Mouse (Mus musculus) common myeloid progenitor, adult 5-6 weeks (primary cell): ENCODE results near the gene Pbx1. TPM values are rescaled to one million over a fixed set of nuclear protein-coding genes. Genes with fewer than 3 reads are reported as not detected.

ENCODE experiments used
- ATAC-seq: replicated peaks from 2 replicates; pipeline ENCODE4 v1.8.0; 2016; ENCODE audit warnings: low read depth, mild to moderate bottlenecking, moderate TSS enrichment, inconsistent platforms; ENCODE audit not compliant: poor library complexity, severe bottlenecking
- total RNA-seq: library from RNA; stranded (forward); fragments of 200-1000, 187-1606 nt; gene quantifications from 2 replicates; pipeline ENCODE4 v1.2.3, GENCODE M21; 2017

Gene Pbx1
- total RNA-seq, 1 experiment from 2014 or later, result 45.1 TPM

DNA sequence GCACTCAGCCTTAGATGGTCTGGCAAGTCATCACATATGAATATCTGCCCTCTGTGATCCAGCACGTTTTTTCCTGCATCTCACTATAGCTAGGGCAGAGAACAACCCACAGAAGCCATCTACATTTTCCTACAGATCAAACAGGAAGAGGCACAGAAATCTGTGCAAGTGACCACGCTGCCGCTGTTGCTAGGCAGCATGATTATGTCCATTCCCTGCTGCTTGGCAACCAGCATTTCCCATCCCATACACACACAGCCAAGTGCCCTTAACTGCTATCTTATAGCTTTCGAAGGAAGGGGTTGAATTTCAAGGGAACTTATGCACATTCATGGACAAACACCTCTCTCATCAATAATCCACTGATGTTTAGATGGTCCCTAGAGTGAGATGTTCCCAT is 77.1 kb downstream of the Pbx1 start:
- ATAC-seq, result peak; percentile 39; the same call in 1 of the 2 replicates

DNA sequence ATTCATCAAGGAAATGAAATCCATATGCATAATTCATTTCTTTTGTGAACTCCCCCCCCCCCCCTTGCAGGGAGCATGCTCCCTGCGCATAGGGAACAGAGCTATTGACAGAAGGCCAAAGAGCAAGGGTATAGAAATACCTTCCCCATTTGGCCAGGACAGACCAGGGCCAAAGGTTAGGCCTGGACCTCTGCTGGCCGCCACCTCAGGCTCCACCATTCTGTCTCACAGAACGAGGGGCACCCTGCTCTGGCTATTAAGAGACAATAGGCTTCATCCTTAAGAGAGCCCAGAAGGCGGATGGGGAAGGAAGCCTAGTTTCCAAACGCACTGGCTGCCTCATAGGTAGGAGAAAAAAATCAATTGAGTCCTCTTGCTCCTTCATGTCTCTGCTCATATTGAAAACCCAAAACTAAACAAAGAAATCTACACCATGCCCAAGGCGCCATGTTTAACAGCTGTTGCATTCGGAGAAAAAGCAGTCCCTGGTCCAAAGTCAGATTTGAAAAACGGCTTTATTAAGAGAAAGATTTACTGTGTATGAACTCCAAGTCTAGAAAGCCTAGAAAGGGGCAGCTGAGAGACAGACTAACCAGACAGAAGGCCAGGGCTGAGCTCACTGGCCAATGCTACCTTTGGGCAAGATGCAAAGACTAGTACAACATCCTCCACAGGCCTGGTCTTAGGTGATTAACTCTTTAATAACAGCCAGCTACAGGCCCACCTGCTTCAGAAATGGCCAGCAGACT is 83.9 kb downstream of the Pbx1 start:
- no peak for ATAC-seq

DNA sequence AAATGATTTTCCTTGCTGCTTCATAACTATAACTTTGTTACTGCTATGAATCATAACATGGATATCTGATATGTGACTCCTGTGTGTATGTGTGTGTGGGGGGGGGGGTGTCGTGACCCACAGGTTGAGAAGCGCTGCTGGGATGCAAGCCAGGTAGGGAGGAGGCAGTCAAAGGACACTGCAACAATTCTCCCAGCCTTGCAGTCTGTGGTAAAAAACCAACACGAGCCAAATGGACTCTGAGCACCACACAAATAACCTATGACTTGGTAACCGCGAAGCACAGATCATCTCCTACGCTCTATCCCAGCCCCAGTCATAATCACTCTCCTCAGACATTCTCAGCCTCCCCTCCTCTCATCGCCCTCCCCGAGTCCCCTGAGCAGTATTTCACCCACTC is 87.2 kb downstream of the Pbx1 start:
- ATAC-seq, result no peak

DNA sequence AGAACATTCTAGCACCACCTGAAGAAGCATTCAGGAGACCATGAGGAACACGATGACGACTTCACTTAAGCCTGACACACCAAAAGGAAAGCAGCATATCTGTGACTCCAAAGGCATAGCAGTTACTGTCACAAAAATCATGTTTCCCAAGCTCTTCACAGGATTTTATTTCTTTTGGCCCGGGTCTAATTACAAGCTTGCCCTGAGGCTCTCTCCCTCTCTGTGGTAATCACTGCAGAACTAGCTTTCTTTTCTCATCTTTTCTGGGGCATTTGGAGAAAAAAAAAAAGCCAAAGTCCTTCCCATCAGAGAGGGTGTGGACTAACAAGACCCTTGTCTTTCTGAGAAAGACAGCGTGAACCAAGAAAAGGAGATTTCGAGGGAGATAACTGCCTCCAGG is 87.8 kb downstream of the Pbx1 start:
- ATAC-seq, result no peak

DNA sequence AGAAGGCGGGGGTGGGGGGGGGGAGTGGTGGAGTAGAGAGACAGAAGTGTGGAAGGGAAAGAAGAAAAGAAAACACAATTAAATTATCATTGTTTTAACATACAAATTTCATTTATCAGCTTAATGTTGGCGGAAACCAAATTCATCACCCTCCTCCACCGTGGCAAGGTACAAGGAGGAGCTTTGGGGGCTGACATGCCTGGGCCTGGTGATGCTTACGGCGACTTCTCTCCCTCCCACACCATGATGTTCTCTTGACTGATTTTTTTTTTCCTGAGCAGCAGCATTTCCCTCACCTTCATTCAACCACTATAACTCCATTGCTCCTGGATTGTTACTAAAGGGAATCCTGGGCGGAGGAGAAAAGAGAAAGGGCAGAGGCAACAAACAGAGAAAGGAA is 89.8 kb downstream of the Pbx1 start:
- ATAC-seq, result no peak

DNA sequence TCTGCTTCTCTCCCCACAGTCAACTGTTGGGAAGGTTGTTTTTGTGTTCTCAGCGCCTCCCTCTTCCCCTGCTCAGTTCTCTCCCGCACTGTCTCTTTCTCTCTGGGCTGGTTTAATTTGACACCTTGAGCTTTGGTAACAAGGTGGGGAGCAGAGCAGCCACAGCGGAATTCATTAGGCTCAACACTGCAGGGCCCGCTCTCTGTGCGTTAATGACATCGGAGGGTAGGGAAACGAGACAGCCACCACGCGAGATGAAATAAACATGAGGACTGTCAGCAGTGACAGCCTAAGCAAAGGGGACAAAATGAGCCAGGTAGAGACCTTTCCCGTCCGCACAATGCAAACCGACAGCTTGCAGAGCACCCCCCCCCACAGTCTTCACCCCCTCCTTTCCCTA is 90.2 kb downstream of the Pbx1 start:
- no peak for ATAC-seq

DNA sequence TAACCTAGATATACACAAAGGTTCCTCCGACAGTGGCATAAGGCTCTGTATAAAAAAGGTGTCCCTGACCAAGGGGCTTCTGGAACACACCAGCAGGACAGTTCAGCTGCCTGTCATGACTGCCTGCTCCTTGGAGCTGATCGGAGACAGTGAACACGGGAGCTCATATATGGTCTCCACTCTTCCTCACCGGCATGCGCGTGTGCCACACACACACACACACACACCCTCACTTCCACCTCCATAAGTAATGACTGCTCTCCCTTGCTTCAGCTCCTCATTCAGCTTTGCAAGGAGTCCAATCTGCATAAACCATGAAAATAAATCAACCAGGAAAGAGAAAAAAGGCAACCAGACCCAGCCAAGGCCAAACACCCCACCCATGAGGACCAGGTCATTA is 90.7 kb downstream of the Pbx1 start:
- ATAC-seq, result no peak

DNA sequence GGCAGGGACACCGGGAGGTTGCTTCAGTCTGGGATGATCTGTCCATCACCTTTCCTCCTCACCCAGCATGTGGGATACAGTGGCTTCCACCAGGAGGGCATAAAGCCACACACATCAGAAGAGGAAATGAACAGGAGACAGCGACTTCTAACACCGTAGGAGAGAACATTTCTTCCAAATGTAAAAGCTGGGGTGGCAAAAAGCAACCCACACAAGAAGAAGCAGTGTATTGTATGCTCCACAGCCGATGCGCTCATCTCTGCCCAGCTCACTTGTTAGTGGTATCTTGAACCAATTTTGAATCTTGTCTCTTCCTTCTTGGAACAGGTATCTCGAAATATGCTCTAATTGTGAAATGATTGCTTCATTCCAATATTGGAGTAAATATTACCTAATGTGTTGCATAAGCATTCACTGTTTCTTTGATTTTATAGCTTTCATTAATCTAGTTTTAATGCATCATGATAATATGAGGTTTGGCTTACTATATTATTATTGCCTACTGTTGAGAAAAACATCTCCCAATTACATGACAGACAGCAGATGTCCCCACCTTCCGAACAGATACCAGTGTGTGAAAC is 95.7 kb downstream of the Pbx1 start:
- no peak for ATAC-seq

DNA sequence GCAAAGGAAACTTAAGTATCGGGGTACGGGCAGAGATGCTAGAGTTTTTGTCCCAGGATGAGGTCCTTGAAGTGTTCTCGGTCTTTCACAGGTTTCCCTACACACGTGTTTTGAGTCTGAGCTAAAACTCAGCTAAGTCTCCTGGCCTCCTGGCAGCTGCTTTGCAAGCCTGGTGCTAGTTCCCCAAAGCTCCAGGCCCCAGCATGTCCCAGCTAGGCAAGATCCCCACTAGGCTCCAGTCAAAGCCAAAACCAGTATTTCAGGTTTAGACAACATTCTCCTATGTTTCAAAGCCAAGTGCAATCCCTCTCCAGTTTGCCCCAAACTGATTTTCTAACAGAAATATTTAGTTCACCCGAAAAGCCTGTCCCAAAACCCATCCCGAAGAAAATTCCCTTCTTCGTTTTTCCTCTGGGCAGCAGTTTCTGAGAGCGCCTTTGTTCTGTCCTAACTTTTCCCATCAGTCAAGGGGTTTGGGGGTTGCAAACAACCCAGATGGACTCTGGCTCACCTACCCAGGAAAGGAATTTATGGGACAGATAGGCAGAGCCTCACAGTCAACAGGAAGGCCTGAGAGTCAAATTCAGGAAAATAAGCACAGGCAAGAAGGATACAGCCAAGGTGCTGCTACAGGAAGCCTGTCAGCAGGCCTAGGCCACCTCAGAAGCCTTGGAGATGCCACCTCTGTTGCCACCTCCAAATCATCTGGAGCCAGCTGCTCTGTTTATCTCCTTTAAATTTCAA is 97.1 kb downstream of the Pbx1 start:
- ATAC-seq, result no peak

DNA sequence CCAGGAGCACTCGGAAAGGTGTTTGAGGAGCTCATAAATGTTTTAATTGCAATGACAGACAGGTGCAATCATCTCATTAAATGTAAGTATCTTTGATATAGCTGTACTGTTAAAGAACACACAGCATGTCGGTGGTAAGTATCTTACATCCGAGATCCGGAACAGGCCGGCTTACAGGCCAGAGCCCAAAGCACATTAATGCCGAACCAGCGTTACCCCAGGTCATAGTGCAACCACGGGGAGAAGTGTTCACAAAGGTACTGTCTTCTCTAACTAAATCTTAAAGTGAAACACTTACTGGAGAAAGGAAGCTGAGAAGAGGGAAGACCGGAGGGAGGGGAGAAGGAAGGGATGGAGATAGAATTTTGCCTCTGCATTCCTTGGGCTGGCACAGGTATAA is 100.0 kb downstream of the Pbx1 start:
- ATAC-seq, result no peak

DNA sequence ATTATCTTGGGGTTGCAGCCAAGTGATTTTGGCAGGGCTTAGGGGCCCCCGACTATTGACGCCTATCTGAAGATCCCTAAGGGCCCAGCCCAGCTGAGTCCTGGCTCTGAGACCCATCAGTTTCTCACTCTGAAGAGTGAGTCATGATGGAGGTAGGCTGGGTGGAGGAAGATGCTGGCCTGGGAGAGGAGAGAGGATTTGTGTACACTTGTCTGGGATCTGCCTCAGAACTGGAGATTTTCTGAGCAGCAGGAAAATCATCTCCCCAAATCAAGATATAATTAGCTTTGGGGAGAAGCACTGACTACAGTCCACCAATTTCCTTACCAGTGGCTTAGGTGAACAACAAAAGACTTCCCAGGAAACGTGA is 103.8 kb downstream of the Pbx1 start:
- no peak for ATAC-seq

DNA sequence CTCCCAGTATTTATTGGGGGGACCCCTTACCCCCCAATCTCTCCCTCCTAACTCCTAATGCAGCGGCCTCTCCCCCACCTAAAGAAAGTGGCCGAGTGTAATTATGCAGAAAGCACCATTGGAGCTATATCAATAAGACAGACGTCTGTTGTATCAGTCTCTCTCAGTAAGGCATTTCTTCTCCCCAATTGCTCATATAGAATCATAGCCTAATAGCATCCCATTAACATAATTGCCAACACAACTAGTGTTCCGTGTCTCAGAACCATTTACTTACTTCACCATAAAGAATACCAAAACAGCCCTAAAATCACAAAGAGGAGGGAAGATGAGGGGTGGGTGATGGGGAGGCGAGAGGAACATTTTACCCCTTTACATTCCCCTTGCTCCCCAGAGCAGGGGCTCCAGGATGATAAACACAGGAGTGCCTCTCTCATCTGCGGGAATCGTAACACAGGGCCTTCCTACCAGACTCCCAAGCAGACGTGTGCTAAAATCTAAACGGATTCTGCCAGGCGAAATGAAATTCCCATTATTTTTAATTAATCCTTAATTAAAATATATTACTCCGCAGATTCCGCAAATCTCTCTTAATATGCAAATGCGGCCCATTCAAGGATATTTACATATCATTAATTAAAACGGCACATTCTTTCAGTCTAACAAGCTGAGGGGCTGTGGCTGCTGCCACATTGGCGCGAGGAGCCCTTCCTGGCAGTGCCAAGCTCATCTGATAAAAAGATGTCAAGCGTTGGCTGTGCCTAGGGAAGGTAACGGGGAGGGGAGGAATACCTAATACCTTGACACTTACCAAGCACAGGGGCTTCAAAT is 104.5 kb downstream of the Pbx1 start:
- no peak for ATAC-seq

DNA sequence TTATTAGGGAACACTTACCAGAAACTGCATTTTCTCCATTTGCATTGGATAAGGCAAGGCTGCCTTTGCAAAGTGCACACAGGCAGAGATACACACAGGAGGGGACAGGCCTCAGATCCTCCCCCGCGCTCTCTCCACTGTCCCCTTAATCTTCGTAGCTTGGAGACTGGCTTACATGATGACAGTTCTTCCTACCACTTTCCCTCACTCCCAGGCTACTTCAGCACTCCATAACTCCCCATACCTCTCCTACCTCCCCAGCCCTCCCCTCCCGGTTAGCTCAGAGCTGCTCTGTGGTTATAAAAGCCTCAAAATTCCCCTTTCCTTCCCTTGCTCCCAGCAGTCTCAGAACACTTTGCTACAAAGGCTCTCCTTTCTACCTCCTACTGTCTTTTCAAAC is 106.3 kb downstream of the Pbx1 start:
- no peak for ATAC-seq

DNA sequence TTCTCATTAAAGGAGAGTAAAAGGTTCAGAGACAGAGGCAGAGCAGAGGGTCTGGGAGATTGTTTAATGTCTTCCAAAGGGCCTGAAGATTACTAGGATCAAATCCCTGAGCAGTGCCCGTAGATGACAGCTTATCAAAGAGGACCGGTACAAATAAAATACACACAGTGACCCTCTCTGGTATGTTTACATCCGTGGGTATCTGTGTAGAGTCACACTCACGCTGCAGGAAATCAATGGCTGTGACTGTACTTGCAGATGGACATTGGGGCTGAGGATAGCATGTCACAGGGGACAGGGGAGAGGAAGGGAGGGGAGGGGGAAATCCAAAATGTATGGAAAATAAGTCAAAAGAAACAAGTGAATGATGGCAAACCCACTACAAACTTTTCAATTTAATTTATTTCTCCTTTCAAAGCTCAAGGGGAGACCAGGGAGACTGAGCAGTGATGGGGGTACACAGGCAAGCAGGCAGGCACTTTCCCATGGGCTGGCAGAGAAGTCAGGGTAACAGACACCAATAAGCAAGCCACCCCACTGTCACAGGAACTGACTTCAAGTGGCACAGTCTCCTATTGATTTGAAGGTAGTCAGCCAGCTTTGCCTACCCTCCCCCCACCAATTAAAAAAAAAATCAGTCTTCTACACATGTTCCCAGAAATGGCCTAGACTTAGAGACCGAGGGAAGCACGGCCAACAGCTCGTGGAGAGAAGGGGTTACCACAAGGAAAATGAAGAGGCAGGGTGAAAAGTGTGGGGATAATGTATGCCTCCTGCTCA is 107.6 kb downstream of the Pbx1 start:
- ATAC-seq, result no peak

DNA sequence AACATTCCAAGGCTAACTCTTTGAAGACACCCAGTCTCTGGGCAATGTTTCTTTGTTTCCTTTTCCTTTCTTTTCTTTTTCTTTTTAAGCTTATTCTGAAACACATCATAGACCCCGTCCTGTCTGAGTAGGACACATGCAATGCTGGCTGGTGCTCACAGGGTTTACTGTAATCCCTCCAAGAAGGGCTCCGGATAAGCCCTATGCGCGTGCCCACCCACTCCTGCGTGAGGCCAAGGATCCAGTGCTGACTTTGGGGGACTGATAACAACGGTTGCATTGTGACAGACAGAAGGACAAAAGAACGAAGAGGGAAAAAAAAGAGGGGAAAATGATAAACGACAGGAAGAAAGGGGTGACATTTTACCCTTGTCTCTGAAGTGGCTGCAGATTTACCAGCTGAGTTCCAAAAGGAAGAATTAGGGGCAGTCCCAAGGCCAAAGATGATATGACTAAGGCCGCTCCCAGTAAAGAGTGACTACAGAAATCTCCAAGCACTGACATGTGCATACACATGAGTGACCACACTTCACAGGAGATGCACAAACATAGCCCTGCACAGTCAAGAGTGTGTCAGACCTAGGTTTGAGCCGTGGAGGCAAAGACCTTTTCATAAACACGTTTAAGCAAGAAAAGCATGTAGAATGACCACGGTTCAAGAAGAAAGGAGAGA is 108.5 kb downstream of the Pbx1 start:
- no peak for ATAC-seq

DNA sequence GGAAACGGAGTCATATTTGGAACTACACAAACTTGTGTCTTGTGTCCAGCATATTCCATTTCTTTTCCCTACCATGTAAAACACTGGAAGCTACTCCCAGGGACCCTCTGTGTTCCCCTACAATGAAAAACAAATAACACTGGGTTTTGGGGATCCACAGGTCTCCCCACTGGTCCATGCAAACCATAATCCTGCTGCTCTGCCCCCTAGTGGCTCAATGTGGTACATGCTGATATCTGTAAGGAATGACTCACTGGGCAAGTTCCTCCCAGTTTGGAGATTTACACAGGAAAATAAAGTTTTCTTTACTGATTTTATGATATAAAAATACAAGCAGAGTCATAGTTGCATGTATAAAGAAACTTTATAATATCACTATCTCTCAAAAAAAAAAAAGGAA is 109.2 kb downstream of the Pbx1 start:
- ATAC-seq, result peak; percentile 59; the same call in 1 of the 2 replicates

DNA sequence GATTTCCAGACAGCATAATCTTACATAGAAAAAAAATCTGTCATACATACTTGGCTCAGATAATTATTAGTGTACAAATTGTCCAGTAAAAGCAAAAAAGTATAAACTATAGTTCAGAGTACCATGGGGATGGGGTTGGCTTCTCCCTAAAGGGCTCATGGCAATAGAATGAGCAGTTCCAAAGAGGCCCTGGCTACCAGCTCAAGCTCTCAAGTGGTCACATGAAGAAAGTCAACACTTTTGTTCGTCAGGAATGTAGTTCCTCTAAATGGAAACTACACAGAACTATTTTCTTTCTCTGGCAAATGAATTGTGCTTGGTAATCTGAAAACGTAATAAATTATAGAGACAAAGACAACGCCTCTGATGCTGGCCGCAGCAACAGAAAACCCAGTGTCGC is 112.4 kb downstream of the Pbx1 start:
- ATAC-seq, result no peak

DNA sequence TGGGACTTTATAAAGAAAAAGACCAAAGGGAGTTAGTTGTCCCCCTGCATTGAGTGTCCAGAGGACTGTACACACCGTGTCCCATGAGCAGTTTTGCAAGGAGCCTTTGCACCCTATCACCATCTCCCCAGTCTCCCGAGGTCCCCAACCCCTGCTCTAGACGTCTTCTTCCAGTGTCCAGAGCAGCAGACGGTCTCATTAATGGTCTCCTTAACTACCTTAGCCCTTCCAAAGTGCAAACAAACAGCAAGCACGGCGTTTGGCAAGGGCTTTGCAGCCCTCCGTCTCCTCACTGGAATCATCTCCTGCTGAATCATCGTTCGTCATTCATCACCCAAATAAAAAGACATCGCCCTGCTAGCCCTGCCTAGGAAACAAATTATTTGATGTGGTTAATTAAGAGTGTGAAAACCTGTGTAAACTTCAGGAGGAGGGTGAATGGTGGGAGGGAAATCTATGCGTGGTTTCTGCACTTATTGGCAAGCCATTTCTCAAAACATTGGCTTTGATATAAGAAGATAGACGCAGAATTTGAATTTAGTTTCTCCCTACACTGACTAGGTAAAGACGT is 113.1 kb downstream of the Pbx1 start:
- ATAC-seq, result no peak

DNA sequence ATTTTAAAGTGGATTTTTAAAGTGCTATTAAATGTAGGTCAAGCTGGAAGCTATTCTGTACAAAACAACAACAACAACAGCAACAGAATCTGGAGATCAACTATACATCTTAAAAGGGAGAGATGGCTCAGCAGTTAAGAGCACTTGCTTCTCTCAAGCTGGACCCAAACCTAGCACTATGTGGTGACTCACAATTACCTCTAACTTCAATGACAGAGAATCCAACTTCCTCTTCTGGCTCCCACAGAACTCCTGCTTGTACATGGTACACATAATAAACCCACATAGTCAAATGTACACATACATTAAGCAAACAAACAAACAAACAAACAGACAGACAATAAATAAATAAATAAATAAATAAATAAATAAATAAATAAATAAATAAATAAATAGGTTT is 118.3 kb downstream of the Pbx1 start:
- peak; percentile 73 for ATAC-seq
